Mouse (Mus musculus): ENCODE results near the gene Ikbkg. TPM values are rescaled to one million over a fixed set of nuclear protein-coding genes. Genes with fewer than 3 reads are reported as not detected.

Gene Ikbkg
- polyA plus RNA-seq, 1 experiment from 2014 or later, result 21.5 TPM

DNA sequence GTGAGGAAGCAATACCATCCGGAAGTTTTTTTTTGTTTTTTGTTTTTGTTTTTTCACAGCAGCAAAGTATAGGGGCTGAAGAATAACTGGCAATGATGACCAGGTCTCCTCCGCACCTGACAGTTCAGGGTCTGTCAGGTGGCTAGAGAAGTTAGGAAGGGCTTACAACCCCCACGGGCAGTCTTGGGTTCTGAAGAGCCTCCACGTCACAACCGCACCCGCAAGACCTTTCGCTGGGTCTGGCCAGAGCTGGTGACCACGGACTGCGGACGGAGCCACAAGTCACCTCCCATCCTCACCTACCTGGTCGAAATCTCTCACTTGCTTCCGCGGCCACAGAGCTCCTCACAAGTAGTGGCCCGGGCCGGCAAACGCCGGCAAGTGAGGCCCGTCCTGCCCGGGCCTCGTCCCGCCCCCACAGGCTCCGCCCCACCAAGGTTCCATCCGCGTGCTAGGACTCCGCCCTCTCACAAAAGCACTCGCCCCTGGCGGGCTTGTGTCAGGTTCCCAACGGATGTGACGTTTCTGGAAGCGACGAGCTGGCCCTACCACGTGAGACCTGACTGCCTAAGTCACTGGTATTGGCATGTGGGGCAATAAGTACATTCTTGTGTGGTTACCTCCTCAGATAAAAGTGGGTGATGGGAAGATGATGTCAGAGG is 20.1 kb upstream of the Ikbkg start, which contains the start of the genes Ubl4a and Slc10a3:
Gene Ubl4a (minus strand): TSS at position 331 of the 662 bp plus-strand sequence.
Gene Slc10a3 (minus strand): TSS at position 462 of the 662 bp plus-strand sequence.
- Histone ChIP-seq H3K27ac (ENCODE audit: low read length) (no peak within 1 kb of the TSS), H3K9me3 (ENCODE audit: control insufficient read depth, low read depth, low read length) (no peaks in the 10 kb centered on the region), H3K9ac (replicated peaks; ENCODE audit: low read depth, low read length) (peak within 1 kb of the TSS; percentile 21; the same call in 1 of the 2 replicates), H3K27me3 (ENCODE audit: control insufficient read depth, insufficient read depth, low read length) (no peaks in the 10 kb centered on the region), H3K4me3 (ENCODE audit: low read depth, low read length) (peak within 1 kb of the TSS; percentile 34), H3K4me2 (replicated peaks; ENCODE audit: low read depth, low read length) (peak within 1 kb of the TSS; percentile 48), H3K36me3 (ENCODE audit: control insufficient read depth, insufficient read depth, low read length) (no peaks in the 10 kb centered on the region), H3K4me1 (ENCODE audit: control insufficient read depth, insufficient read depth, low read length) (peaks cover 3% of the 10 kb centered on the region)
- ATAC-seq (ENCODE audit: insufficient number of reproducible peaks, insufficient read depth, low FRiP score, low read depth), result peak; percentile 90
- WGBS, result 26% methylated on average over 32 of the region's 32 CpGs

DNA sequence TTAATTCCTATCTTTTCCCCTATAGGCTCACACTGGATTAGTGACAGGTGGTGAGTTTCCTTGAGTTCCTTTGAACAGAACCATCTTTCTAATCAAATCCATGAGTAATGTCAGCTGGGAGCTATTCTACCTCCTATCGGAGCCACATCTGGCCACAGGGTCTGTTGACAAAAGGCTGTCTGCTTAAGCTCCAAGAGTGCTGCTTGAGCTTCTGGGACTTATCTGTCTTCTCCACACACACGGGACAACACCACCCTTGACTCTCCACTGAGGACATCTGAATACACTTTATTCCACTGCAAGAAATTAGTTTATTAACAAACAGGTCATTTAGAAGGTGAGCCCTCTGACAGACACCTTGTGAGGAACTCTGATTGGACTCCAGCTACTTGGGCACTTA is 8.6 kb upstream of the Ikbkg start:
- H3K9ac ChIP-seq (replicated peaks; ENCODE audit: low read depth, low read length), result no peak overlapping the region
- no peak for ATAC-seq (ENCODE audit: insufficient number of reproducible peaks, insufficient read depth, low FRiP score, low read depth)
- H3K27me3 ChIP-seq (ENCODE audit: control insufficient read depth, insufficient read depth, low read length), result no peaks in the 10 kb centered on the region
- no peak overlapping the region for H3K4me2 ChIP-seq (replicated peaks; ENCODE audit: low read depth, low read length)
- no peak overlapping the region for H3K27ac ChIP-seq (ENCODE audit: low read length)
- no peak overlapping the region for H3K4me3 ChIP-seq (ENCODE audit: low read depth, low read length)
- no peaks in the 10 kb centered on the region; the same call in 1 of the 2 replicates for H3K36me3 ChIP-seq (ENCODE audit: control insufficient read depth, insufficient read depth, low read length)
- no peaks in the 10 kb centered on the region for H3K9me3 ChIP-seq (ENCODE audit: control insufficient read depth, low read depth, low read length)
- 86% methylated on average over 2 of the region's 2 CpGs for whole genome bisulfite sequencing
- no peaks in the 10 kb centered on the region for H3K4me1 ChIP-seq (ENCODE audit: control insufficient read depth, insufficient read depth, low read length)

- H3K27me3 ChIP-seq (ENCODE audit: control insufficient read depth, insufficient read depth, low read length), result no peaks in the 10 kb centered on the region
- H3K4me2 ChIP-seq (replicated peaks; ENCODE audit: low read depth, low read length), result no peak overlapping the region
- H3K36me3 ChIP-seq (ENCODE audit: control insufficient read depth, insufficient read depth, low read length), result no peaks in the 10 kb centered on the region; the same call in 1 of the 2 replicates
- H3K4me1 ChIP-seq (ENCODE audit: control insufficient read depth, insufficient read depth, low read length), result no peaks in the 10 kb centered on the region
- H3K9me3 ChIP-seq (ENCODE audit: control insufficient read depth, low read depth, low read length), result no peaks in the 10 kb centered on the region
- H3K27ac ChIP-seq (ENCODE audit: low read length), result no peak overlapping the region
- H3K9ac ChIP-seq (replicated peaks; ENCODE audit: low read depth, low read length), result no peak overlapping the region
- no peak overlapping the region for H3K4me3 ChIP-seq (ENCODE audit: low read depth, low read length)
- no peak for ATAC-seq (ENCODE audit: insufficient number of reproducible peaks, insufficient read depth, low FRiP score, low read depth)
Measured at GRCm38 (mm10) chrX:74388153-74388552, 4.9 kb upstream of the Ikbkg start.

DNA sequence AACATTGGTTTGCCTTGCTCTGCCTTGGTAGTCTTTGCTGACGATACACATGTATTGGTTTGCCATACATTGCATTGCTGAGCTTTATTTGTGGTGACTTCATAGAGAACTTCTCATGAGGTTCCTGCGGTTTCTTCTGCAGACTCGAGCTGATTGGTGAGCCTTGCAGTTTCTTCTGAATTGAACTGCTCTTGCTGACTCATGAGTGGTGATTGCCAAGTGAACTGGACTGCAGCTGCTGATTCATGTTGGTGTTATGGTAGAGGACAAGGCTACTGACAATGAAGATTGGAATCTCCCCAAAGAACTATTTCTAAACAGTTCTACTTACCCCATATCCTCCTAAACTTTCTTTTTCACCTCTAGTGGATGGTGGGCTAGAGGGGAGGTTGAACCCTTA is 7.0 kb downstream of the Ikbkg start:
- no peaks in the 10 kb centered on the region for H3K36me3 ChIP-seq (ENCODE audit: control insufficient read depth, insufficient read depth, low read length)
- H3K9me3 ChIP-seq (ENCODE audit: control insufficient read depth, low read depth, low read length), result no peaks in the 10 kb centered on the region
- no peak overlapping the region for H3K9ac ChIP-seq (replicated peaks; ENCODE audit: low read depth, low read length)
- no peak for ATAC-seq (ENCODE audit: insufficient number of reproducible peaks, insufficient read depth, low FRiP score, low read depth)
- H3K4me1 ChIP-seq (ENCODE audit: control insufficient read depth, insufficient read depth, low read length), result no peaks in the 10 kb centered on the region
- H3K27ac ChIP-seq (ENCODE audit: low read length), result no peak overlapping the region
- no peak overlapping the region for H3K4me3 ChIP-seq (ENCODE audit: low read depth, low read length)
- no peak overlapping the region for H3K4me2 ChIP-seq (replicated peaks; ENCODE audit: low read depth, low read length)
- 77% methylated on average over 3 of the region's 3 CpGs for WGBS
- H3K27me3 ChIP-seq (ENCODE audit: control insufficient read depth, insufficient read depth, low read length), result no peaks in the 10 kb centered on the region

- WGBS, result 42% methylated on average over 2 of the region's 2 CpGs
- Histone ChIP-seq H3K4me1 (ENCODE audit: control insufficient read depth, insufficient read depth, low read length) (no peaks in the 10 kb centered on the region), H3K27me3 (ENCODE audit: control insufficient read depth, insufficient read depth, low read length) (no peaks in the 10 kb centered on the region), H3K4me2 (replicated peaks; ENCODE audit: low read depth, low read length) (no peak overlapping the region), H3K4me3 (ENCODE audit: low read depth, low read length) (no peak overlapping the region), H3K27ac (ENCODE audit: low read length) (no peak overlapping the region), H3K9ac (replicated peaks; ENCODE audit: low read depth, low read length) (no peak overlapping the region), H3K36me3 (ENCODE audit: control insufficient read depth, insufficient read depth, low read length) (no peaks in the 10 kb centered on the region), H3K9me3 (ENCODE audit: control insufficient read depth, low read depth, low read length) (no peaks in the 10 kb centered on the region)
- no peak for ATAC-seq (ENCODE audit: insufficient number of reproducible peaks, insufficient read depth, low FRiP score, low read depth)
Measured at GRCm38 (mm10) chrX:74408340-74408739, 15.2 kb downstream of the Ikbkg start.

DNA sequence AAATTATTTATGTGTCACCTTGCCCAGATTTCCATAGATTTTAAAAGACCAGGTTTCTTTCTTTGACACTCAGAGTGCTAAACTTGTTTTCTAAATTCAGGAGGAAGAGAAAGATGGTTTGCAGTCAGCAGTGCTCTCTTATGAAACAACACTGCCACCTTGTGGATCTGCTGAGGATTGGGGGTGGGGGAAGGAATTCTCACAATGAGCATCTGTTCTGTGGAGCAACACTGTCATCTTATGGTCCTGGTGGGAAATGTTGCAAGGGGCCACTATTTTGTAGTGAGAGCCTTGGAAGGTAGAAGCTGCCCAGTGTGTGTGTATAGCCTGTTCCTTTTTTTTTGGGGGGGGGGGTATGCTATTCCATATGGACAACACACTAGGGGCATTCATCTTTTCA is 20.3 kb downstream of the Ikbkg start:
- Histone ChIP-seq H3K36me3 (ENCODE audit: control insufficient read depth, insufficient read depth, low read length) (no peaks in the 10 kb centered on the region), H3K27ac (ENCODE audit: low read length) (no peak overlapping the region), H3K27me3 (ENCODE audit: control insufficient read depth, insufficient read depth, low read length) (no peaks in the 10 kb centered on the region), H3K9me3 (ENCODE audit: control insufficient read depth, low read depth, low read length) (no peaks in the 10 kb centered on the region), H3K4me2 (replicated peaks; ENCODE audit: low read depth, low read length) (no peak overlapping the region), H3K9ac (replicated peaks; ENCODE audit: low read depth, low read length) (no peak overlapping the region), H3K4me1 (ENCODE audit: control insufficient read depth, insufficient read depth, low read length) (no peaks in the 10 kb centered on the region), H3K4me3 (ENCODE audit: low read depth, low read length) (no peak overlapping the region)
- peak; percentile 71; the same call in 1 of the 2 replicates for ATAC-seq (ENCODE audit: insufficient number of reproducible peaks, insufficient read depth, low FRiP score, low read depth)

GRCm38 (mm10) chrX:74424443-74424842 is 31.4 kb downstream of the Ikbkg start:
- peak; percentile 66 for ATAC-seq (ENCODE audit: insufficient number of reproducible peaks, insufficient read depth, low FRiP score, low read depth)
- peak overlapping the region; percentile 66; the same call in 1 of the 2 replicates for H3K27ac ChIP-seq (ENCODE audit: low read length)
- H3K4me2 ChIP-seq (replicated peaks; ENCODE audit: low read depth, low read length), result no peak overlapping the region

DNA sequence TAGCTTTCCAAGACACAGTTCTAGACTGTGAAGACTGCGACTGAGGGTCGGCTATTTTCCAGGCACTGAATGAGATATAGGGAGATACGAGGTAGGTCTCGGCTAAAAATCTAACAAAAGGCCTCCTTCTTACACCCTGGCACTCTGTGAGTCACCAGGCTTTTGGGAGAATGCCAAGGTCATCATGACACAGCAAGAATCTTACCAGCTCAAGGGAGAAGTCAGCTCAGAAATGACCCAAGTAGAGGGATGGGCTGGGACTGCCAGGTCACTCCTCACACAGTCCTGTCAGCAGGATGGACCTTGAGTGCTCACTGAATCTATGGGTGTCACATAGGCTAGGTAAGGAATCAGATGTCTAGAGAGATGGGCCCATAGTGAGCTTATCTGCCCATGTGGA is 32.1 kb downstream of the Ikbkg start:
- Histone ChIP-seq H3K27ac (ENCODE audit: low read length) (peak overlapping the region; percentile 28; the same call in 1 of the 2 replicates), H3K4me2 (replicated peaks; ENCODE audit: low read depth, low read length) (no peak overlapping the region), H3K36me3 (ENCODE audit: control insufficient read depth, insufficient read depth, low read length) (no peaks in the 10 kb centered on the region), H3K27me3 (ENCODE audit: control insufficient read depth, insufficient read depth, low read length) (no peaks in the 10 kb centered on the region), H3K9me3 (ENCODE audit: control insufficient read depth, low read depth, low read length) (no peaks in the 10 kb centered on the region), H3K4me3 (ENCODE audit: low read depth, low read length) (no peak overlapping the region), H3K4me1 (ENCODE audit: control insufficient read depth, insufficient read depth, low read length) (no peaks in the 10 kb centered on the region), H3K9ac (replicated peaks; ENCODE audit: low read depth, low read length) (no peak overlapping the region)
- ATAC-seq (ENCODE audit: insufficient number of reproducible peaks, insufficient read depth, low FRiP score, low read depth), result no peak
- WGBS, result 85% methylated on average over 4 of the region's 4 CpGs

More at GRCm38 (mm10) chrX:74424443-74424842, 31.4 kb downstream of the Ikbkg start:
- no peak overlapping the region for H3K9ac ChIP-seq (replicated peaks; ENCODE audit: low read depth, low read length)
- no peak overlapping the region for H3K4me3 ChIP-seq (ENCODE audit: low read depth, low read length)
- no peaks in the 10 kb centered on the region for H3K9me3 ChIP-seq (ENCODE audit: control insufficient read depth, low read depth, low read length)
- no peaks in the 10 kb centered on the region for H3K36me3 ChIP-seq (ENCODE audit: control insufficient read depth, insufficient read depth, low read length)
- H3K27me3 ChIP-seq (ENCODE audit: control insufficient read depth, insufficient read depth, low read length), result no peaks in the 10 kb centered on the region
- no peaks in the 10 kb centered on the region for H3K4me1 ChIP-seq (ENCODE audit: control insufficient read depth, insufficient read depth, low read length)

- WGBS, result 55% methylated on average over 1 of the region's 1 CpGs
- Histone ChIP-seq H3K4me1 (ENCODE audit: control insufficient read depth, insufficient read depth, low read length) (no peaks in the 10 kb centered on the region), H3K9me3 (ENCODE audit: control insufficient read depth, low read depth, low read length) (no peaks in the 10 kb centered on the region), H3K4me3 (ENCODE audit: low read depth, low read length) (no peak overlapping the region), H3K27ac (ENCODE audit: low read length) (no peak overlapping the region), H3K9ac (replicated peaks; ENCODE audit: low read depth, low read length) (no peak overlapping the region), H3K4me2 (replicated peaks; ENCODE audit: low read depth, low read length) (no peak overlapping the region), H3K36me3 (ENCODE audit: control insufficient read depth, insufficient read depth, low read length) (no peaks in the 10 kb centered on the region), H3K27me3 (ENCODE audit: control insufficient read depth, insufficient read depth, low read length) (no peaks in the 10 kb centered on the region)
- no peak for ATAC-seq (ENCODE audit: insufficient number of reproducible peaks, insufficient read depth, low FRiP score, low read depth)
Measured at GRCm38 (mm10) chrX:74426256-74426655, 33.2 kb downstream of the Ikbkg start.
